Mouse (Mus musculus) adrenal gland, postnatal 14 days (tissue): ENCODE measurements around the gene Srgap2. TPM values are rescaled to one million over a fixed set of nuclear protein-coding genes. Genes with fewer than 3 reads are reported as not detected.
A peak's percentile ranks its signal among the peaks of the same experiment; 100 is the strongest.

Experiments
- DNase-seq: peaks from one replicate; pipeline ENCODE4 v3.0.0; 2021; ENCODE audit warnings: mixed read lengths
- total RNA-seq: library from RNA; stranded (reverse); gene quantifications from 2 replicates; pipeline ENCODE4 v1.2.3, GENCODE M21; 2021

Gene Srgap2
- total RNA-seq, 1 experiment from 2014 or later = 29.0 TPM

DNA sequence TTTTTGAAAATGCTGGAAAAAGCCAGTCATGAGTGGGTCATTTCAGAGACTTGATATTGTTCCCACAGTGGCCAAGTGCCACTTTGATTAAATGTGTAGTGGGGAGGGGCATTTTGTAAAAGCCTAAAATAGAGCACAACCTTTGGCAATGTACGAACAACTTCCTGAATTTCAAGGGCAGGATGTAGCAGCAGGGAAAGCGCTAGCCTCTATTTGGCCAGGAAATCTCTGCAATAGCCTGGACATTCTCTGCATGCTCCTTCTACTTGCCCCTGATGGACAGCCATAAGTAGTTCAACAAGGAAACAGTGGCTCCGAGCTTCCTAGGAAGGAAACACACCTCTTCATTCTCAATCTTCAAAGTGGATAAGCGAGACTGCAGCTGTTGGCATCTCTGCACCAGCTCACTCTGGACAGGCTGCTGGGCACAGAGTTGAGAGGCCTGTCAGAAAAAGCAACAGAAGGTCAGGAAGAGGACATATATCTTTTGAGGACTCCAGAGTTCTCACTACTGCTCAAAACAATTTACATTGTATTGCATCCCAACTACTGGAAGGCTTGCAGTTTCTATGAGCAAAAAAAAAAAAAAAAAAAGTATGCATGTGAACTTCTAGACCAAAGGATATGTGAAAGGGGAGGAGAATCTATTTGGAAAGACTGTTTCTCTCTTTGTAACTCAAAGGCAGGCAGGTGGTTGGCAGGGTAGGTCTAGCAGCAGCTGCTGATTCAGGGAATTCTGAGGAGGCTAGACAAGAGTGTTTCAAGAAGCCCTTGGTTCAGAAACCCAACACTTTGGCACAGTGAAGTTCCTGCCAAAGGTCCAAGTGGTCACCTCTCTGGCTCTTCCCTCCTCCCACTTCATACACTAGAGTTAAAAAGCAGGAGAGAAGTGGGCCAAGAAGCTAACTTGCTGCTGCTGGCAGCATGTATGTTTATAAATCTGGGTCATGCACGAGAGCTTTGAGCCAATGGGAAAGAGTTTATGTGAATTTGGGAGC lies 181.4 kb downstream of the Srgap2 start:
- peak; percentile 28 for DNase-seq

DNA sequence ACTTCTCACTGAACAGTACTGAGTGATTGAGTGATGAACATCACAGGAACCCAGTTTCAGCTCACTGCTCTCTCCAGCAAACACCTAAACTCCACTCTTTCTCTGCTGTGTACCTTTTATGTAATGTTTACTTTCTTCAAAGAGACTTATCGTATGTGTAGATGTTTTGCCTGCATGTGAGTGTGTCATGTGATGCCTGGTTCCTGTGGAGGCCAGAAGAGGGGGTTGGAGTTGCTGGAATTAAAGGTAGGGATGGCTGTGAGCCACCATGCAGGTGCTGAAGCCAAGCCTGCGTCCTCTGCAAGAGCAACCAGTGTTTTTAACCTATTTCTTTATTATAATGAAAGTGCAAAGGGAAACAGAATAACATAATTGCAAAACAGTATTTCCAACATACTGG lies 182.5 kb downstream of the Srgap2 start:
- peak; percentile 16 for DNase-seq

- DNase-seq = no peak
These were observed 191.1 kb downstream of the Srgap2 start for GRCm38 (mm10) chr1:131336017-131336416.

GRCm38 (mm10) chr1:131335604-131336003 lies 191.5 kb downstream of the Srgap2 start:
- peak; percentile 50 for DNase-seq

DNA sequence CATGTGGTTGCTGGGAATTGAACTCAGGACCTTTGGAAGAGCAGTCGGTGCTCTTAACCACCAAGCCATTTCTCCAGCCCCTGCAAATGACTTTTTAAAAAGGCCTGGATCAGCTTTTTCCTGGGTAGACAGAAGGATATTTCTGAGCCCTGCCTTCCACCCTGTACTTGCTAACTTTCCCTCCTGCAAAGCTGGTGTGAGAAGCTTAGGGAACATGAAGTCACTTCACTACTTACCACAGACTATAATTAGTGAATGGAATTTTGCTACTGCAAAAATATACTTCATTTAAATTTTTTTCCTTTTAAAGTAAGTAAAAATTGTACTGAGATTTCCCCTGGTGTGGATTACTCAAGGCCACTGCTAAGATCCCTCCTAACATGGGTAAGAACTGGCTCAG lies 196.0 kb downstream of the Srgap2 start:
- DNase-seq = no peak

- DNase-seq = peak; percentile 13
These were observed 198.1 kb downstream of the Srgap2 start for GRCm38 (mm10) chr1:131329093-131329492.

- no peak for DNase-seq
These were observed 200.0 kb downstream of the Srgap2 start for GRCm38 (mm10) chr1:131327167-131327566.

- DNase-seq = no peak
These were observed 202.2 kb downstream of the Srgap2 start for GRCm38 (mm10) chr1:131324816-131325463.

DNA sequence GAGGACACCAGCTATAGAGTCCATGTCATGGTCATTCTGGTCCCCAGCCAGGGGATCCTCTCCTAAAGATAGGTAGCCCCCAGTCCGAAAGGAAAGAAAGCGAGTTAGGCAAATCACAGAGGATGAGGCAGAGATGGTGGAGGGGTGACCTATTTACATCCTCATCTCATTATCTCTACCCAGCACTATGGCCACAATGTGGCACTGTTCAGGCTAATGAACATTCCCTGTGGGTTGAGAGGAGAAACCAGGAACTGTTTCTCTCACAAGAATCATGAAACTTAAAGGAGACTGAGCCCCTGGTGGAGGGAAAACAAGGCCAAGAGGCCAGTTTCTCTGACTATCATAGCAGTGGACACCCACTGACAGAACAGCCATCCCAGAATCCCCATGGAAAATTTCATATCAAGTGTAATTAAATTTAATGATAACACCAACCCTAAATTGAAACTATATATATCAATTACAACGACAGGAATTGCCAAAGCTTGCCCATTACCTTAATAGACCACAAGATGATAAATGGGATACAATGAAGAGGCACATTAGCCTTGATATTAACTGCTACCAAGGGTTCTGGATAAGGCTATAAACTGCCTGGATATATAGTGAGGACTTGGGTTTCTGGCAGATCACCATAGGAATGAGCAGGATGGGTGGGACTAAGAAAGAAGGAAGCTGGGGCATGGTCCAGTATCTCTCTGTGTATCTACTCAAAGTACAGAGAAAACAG lies 207.4 kb downstream of the Srgap2 start:
- DNase-seq = no peak

GRCm38 (mm10) chr1:131318397-131318796 lies 208.8 kb downstream of the Srgap2 start:
- no peak for DNase-seq

DNA sequence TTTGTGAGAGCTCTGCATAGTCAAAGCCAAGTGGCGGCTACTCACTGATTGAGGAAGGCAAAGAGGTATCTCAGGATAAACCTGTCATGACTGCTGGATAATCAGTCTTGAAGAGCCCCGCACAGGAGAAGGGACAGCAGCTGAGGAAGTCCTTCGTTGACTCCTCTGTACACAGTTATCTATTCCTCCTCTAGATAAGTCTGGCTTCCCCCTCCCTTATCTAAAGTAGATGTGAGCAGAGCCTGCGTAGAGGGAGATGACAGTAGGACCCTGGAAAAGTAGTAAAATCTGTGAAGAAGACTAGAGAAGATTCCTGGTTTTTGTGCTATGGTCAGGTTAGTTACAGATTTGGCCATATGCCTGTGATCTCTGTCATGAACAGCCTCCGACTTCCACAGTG lies 209.5 kb downstream of the Srgap2 start:
- no peak for DNase-seq

DNA sequence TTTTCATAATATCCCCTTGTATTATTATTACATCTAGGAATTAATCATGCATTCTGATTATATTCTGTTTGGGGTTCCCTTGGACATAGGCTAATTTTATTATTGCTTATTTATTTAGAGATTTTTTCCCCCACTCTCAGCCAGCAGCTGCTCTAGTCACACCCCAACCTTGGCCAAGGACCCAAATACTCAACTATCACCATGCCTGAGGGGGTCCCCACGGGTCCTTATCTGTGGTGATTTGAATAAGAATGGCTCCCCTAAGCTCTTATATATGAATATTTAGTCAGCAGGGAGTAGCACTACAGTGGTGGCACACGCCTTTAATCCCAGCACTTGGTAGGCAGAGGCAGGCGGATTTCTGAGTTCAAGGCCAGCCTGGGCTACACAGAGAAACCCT lies 215.9 kb downstream of the Srgap2 start:
- DNase-seq = no peak

- DNase-seq = no peak
These were observed 216.8 kb downstream of the Srgap2 start for GRCm38 (mm10) chr1:131310237-131310818.

DNA sequence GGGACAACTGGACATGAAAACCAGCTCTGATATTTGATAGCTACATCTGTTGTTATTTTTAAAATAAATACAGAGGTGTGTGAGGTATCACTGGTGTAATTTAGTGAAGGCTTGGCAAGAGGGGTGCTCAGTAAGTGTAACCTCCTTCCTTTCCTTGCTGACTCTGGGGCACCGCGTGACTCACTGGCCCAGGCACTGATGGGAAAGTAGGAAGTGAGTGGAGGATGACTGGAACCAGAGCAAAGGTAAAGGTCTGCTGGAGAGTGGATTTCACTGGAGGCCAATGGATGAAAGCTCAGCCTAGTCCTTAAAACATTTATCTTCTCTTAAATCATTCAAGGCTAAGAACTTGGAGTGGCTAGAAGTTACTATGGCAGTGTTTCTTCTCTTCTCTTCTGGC lies 226.4 kb downstream of the Srgap2 start:
- no peak for DNase-seq

DNA sequence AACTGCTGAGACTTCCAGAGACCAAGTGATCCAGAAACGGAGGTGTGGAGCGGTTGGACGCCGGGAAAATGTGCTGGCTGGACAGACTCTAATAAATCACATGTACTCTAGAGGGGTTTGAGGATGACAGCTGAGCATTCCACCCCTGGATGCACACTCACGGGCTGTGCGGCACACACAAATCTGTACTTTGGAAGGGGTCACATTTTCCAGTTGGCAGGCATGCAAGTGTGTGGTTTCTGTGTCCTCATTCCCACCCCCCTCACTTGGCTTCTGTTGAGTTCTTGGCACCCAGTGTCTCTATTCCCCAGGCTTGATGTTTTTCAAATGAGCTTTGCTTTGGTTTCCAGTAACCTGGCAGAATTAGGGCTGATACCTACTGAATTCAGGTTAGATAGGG lies 227.4 kb downstream of the Srgap2 start:
- no peak for DNase-seq

GRCm38 (mm10) chr1:131299240-131299639 lies 227.9 kb downstream of the Srgap2 start:
- no peak for DNase-seq

GRCm38 (mm10) chr1:131298171-131298570 lies 229.0 kb downstream of the Srgap2 start:
- no peak for DNase-seq

DNA sequence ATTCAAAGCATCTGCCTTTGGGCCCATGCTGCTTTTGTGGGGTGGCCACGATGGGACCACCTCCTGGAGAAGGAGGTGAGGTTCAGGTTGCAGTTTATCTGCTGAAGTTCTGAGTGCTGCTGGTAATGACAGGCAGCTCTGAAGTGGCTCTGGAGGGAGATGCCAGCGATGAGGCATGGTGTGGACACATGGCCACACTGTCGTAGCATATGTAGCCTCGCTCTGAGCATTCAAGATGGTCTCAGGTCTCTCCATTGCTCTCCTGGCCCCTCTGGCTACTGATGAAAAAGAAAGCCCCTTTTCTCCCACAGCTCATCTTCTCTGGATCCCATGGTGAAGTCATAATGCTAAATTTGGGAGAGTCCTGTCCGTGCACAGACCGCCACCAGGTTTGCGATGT lies 230.4 kb downstream of the Srgap2 start:
- DNase-seq = no peak

DNA sequence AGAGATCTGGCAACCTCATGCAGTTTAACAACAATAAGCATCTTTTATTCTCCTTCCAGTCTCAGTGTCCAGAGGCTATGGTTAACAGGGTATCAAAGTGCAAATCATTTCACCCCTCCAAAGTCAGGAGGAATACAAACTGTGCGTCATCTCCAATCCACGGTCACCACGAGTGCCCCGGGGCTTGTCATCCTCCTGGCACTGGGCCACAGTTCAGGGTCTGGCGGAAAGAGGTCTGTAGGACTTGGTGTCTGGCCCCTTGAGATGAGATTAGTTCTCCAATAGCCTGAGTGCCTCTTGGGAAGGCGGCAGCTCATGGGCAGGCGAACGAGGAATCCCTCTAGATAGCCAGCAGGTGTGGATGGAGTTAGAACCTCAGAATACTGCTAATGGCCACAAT lies 232.0 kb downstream of the Srgap2 start:
- DNase-seq = peak; percentile 58

GRCm38 (mm10) chr1:131293922-131294250 lies 233.3 kb downstream of the Srgap2 start:
- no peak for DNase-seq

GRCm38 (mm10) chr1:131293221-131293921 lies 233.8 kb downstream of the Srgap2 start:
- no peak for DNase-seq

DNA sequence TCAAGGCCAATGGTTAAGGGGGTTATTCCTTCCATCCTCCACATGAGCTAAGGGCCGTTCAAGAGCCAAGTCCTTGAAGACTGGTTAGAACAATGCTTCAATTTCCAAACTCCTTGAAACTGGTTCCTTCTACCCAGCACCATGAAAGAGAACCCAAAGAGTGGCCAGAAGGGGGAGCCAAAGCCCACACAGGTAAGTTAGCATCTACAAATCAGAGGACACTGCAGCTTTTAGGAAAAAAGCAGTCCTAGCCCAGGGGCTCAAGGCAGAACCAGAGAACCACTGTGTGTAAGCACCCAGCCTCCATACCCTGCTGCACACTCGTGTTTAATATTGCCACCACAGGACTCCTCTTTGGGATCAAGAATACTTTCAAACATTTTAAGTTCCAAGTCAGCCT lies 236.5 kb downstream of the Srgap2 start:
- DNase-seq = peak; percentile 81
